Mouse (Mus musculus) MEL (cell line): ENCODE results near the gene Crybb1. TPM values are rescaled to one million over a fixed set of nuclear protein-coding genes. Genes with fewer than 3 reads are reported as not detected.

Experiments used
- DNase-seq: peaks from one replicate; pipeline ENCODE4 v3.0.0; 2011; ENCODE audit warnings: low read depth, low spot score
- H3K27ac ChIP-seq: 2 replicates; pipeline ENCODE4 v1.5.1; 2012; ENCODE audit warnings: low read depth, mild to moderate bottlenecking, control low read depth, low read length, moderate library complexity; ENCODE audit not compliant: control insufficient read depth
- H3K27me3 ChIP-seq, 2 experiments: fragments of 150-350 bp in 1 of 2; sonication (generic) in 1 of 2; 2 replicates each; pipeline ENCODE4 v1.6.1; 2012; ENCODE audit warnings: low read length in 2 of 2, mild to moderate bottlenecking in 2 of 2, improper control_type of control experiment in 1 of 2, moderate library complexity in 1 of 2; ENCODE audit not compliant: insufficient read depth in 2 of 2, control insufficient read depth in 1 of 2
- H3K36me3 ChIP-seq, 2 experiments: 2 replicates each; pipeline ENCODE4 v1.6.1; 2012 to 2014; ENCODE audit warnings: low read length in 2 of 2, improper control_type of control experiment in 1 of 2, inconsistent platforms in 1 of 2, mild to moderate bottlenecking in 1 of 2; ENCODE audit not compliant: insufficient read depth in 2 of 2, control insufficient read depth in 1 of 2
- H3K4me1 ChIP-seq, 2 experiments: fragments of 150-350 bp in 1 of 2; sonication (generic) in 1 of 2; 2 replicates each; pipeline ENCODE4 v1.6.1; 2012; ENCODE audit warnings: low read length in 2 of 2, improper control_type of control experiment in 1 of 2, mild to moderate bottlenecking in 1 of 2; ENCODE audit not compliant: insufficient read depth in 2 of 2, control insufficient read depth in 1 of 2
- H3K4me3 ChIP-seq, 2 experiments: fragments of 150-350 bp in 1 of 2; sonication (generic) in 1 of 2; 2 replicates each; pipeline ENCODE4 v1.5.1; 2012; ENCODE audit warnings: low read depth in 2 of 2, low read length in 2 of 2, mild to moderate bottlenecking in 2 of 2, moderate library complexity in 2 of 2, control low read depth in 1 of 2, improper control_type of control experiment in 1 of 2; ENCODE audit not compliant: control insufficient read depth in 1 of 2, insufficient read depth in 1 of 2
- H3K79me2 ChIP-seq: 2 replicates; pipeline ENCODE4 v1.6.1; 2012; ENCODE audit warnings: mild to moderate bottlenecking, low read length, moderate library complexity; ENCODE audit not compliant: control insufficient read depth, poor library complexity, insufficient read depth
- H3K9ac ChIP-seq: 2 replicates; pipeline ENCODE4 v1.6.1; 2012; ENCODE audit warnings: low read depth, mild to moderate bottlenecking, control low read depth, low read length, moderate library complexity; ENCODE audit not compliant: control insufficient read depth, poor library complexity, severe bottlenecking
- H3K9me3 ChIP-seq: fragments of 150-350 bp; sonication (generic); replicated peaks from 2 replicates; pipeline ENCODE4 v1.6.1; 2012; ENCODE audit warnings: mild to moderate bottlenecking, low read length, improper control_type of control experiment, moderate library complexity; ENCODE audit not compliant: insufficient read depth
- CTCF ChIP-seq, 3 experiments: IDR thresholded peaks in 2 of 3; conservative IDR thresholded peaks in 1 of 3; 2 replicates each; pipeline ENCODE4 v1.5.1; 2011 to 2012; ENCODE audit warnings: low read length in 3 of 3, low read depth in 2 of 3, mild to moderate bottlenecking in 2 of 3, improper control_type of control experiment in 1 of 3, inconsistent platforms in 1 of 3, mixed read lengths in 1 of 3, moderate library complexity in 1 of 3; ENCODE audit not compliant: control insufficient read depth in 1 of 3, insufficient read depth in 1 of 3, poor library complexity in 1 of 3, severe bottlenecking in 1 of 3
- E2F4 ChIP-seq: IDR thresholded peaks from 2 replicates; pipeline ENCODE4 v1.6.1; 2011; ENCODE audit warnings: low read depth, low read length, improper control_type of control experiment, borderline replicate concordance
- EP300 ChIP-seq, 2 experiments: IDR thresholded peaks; 2 replicates each; pipeline ENCODE4 v1.6.1; 2011; ENCODE audit warnings: improper control_type of control experiment in 2 of 2, low read length in 2 of 2, low read depth in 1 of 2, mild to moderate bottlenecking in 1 of 2
- ETS1 ChIP-seq: IDR thresholded peaks from 2 replicates; pipeline ENCODE4 v1.6.1; 2012; ENCODE audit warnings: low read depth, mild to moderate bottlenecking, inconsistent platforms, low read length, improper control_type of control experiment, moderate library complexity
- GABPA ChIP-seq: IDR thresholded peaks from 2 replicates; pipeline ENCODE4 v1.6.1; 2012; ENCODE audit warnings: low read depth, mild to moderate bottlenecking, inconsistent platforms, low read length, improper control_type of control experiment, moderate library complexity
- HCFC1 ChIP-seq: IDR thresholded peaks from 2 replicates; pipeline ENCODE4 v1.6.1; 2012; ENCODE audit warnings: low read depth, mild to moderate bottlenecking, inconsistent platforms, low read length, improper control_type of control experiment, moderate library complexity
- JUND ChIP-seq: IDR thresholded peaks from 2 replicates; pipeline ENCODE4 v1.6.1; 2011; ENCODE audit warnings: low read depth, mild to moderate bottlenecking, improper control_type of control experiment, low read length
- KAT2A ChIP-seq: conservative IDR thresholded peaks from 2 replicates; pipeline ENCODE4 v1.6.1; 2012; ENCODE audit warnings: low read depth, low read length, improper control_type of control experiment, inconsistent platforms
- MAFK ChIP-seq: IDR thresholded peaks from 2 replicates; pipeline ENCODE4 v1.6.1; 2011; ENCODE audit warnings: low read depth, mild to moderate bottlenecking, low read length, improper control_type of control experiment, borderline replicate concordance
- MAX ChIP-seq: IDR thresholded peaks from 2 replicates; pipeline ENCODE4 v1.6.1; 2011; ENCODE audit warnings: low read length, improper control_type of control experiment
- MEF2A ChIP-seq: IDR thresholded peaks from 2 replicates; pipeline ENCODE4 v1.6.1; 2014; ENCODE audit warnings: low read depth, mild to moderate bottlenecking, inconsistent platforms, low read length, improper control_type of control experiment; ENCODE audit not compliant: poor library complexity, insufficient replicate concordance, severe bottlenecking; ENCODE audit errors: extremely low read depth
- MYB ChIP-seq: IDR thresholded peaks from 2 replicates; pipeline ENCODE4 v1.6.1; 2011; ENCODE audit warnings: mild to moderate bottlenecking, low read depth, low read length, improper control_type of control experiment
- NRF1 ChIP-seq: IDR thresholded peaks from 2 replicates; pipeline ENCODE4 v1.6.1; 2014; ENCODE audit warnings: low read depth, mild to moderate bottlenecking, inconsistent platforms, low read length, improper control_type of control experiment, moderate library complexity; ENCODE audit not compliant: poor library complexity, insufficient read depth, severe bottlenecking
- POLR2A ChIP-seq, 2 experiments: IDR thresholded peaks; 2 replicates each; pipeline ENCODE4 v1.6.1; 2011 to 2012; ENCODE audit warnings: low read length in 2 of 2, mild to moderate bottlenecking in 2 of 2, control low read depth in 1 of 2, improper control_type of control experiment in 1 of 2, low read depth in 1 of 2, moderate library complexity in 1 of 2; ENCODE audit not compliant: control insufficient read depth in 1 of 2, insufficient read depth in 1 of 2, poor library complexity in 1 of 2
- POLR2AphosphoS2 ChIP-seq: IDR thresholded peaks from 2 replicates; pipeline ENCODE4 v1.6.1; 2011; ENCODE audit warnings: low read length, improper control_type of control experiment
- RAD21 ChIP-seq: IDR thresholded peaks from 2 replicates; pipeline ENCODE4 v1.6.1; 2011; ENCODE audit warnings: mild to moderate bottlenecking, low read depth, low read length, improper control_type of control experiment
- RCOR1 ChIP-seq: IDR thresholded peaks from 2 replicates; pipeline ENCODE4 v1.6.1; 2012; ENCODE audit warnings: low read depth, mild to moderate bottlenecking, inconsistent platforms, low read length, improper control_type of control experiment
- SIN3A ChIP-seq: IDR thresholded peaks from 2 replicates; pipeline ENCODE4 v1.6.1; 2012; ENCODE audit warnings: low read length, improper control_type of control experiment, inconsistent platforms
- SMC3 ChIP-seq: IDR thresholded peaks from 2 replicates; pipeline ENCODE4 v1.6.1; 2011; ENCODE audit warnings: low read depth, low read length, improper control_type of control experiment
- USF2 ChIP-seq, 2 experiments: IDR thresholded peaks; 2 replicates each; pipeline ENCODE4 v1.6.1; 2011 to 2012; ENCODE audit warnings: improper control_type of control experiment in 2 of 2, low read length in 2 of 2, borderline replicate concordance in 1 of 2, inconsistent platforms in 1 of 2, low read depth in 1 of 2, mild to moderate bottlenecking in 1 of 2; ENCODE audit not compliant: insufficient read depth in 1 of 2
- ZKSCAN1 ChIP-seq: IDR thresholded peaks from 2 replicates; pipeline ENCODE4 v1.6.1; 2012; ENCODE audit warnings: low read depth, mild to moderate bottlenecking, inconsistent platforms, low read length, improper control_type of control experiment, moderate library complexity
- polyA plus RNA-seq, 2 experiments: library from polyadenylated mRNA; stranded (reverse) in 1 of 2; unstranded in 1 of 2; fragments of >175 nt in 1 of 2; fragments of >200 nt in 1 of 2; gene quantifications; 2 replicates each; pipeline versions ENCODE4 v1.2.1 to v1.2.4; 2012; ENCODE audit warnings: low replicate concordance in 2 of 2, low read depth in 1 of 2; ENCODE audit not compliant: insufficient read length in 2 of 2, insufficient read depth in 1 of 2, missing spikeins in 1 of 2
- total RNA-seq: library from RNA; depleted of rRNA; stranded (reverse); fragments of 300-350 nt; gene quantifications from 2 replicates; pipeline ENCODE4 v1.2.3, GENCODE M21; 2012

Gene Crybb1
- total and polyA plus RNA-seq, 3 experiments: 0.24 to 0.27 TPM; not detected in 1

GRCm38 (mm10) chr5:112211911-112212310 is 43.7 kb upstream of the Crybb1 start:
- TF ChIP-seq POLR2A (IDR thresholded peaks at IDR 0.05; ENCODE audit: control insufficient read depth in 1 of 2, insufficient read depth in 1 of 2, low read depth in 1 of 2, low read length in 2 of 2, poor library complexity in 1 of 2) (no peak), KAT2A (no peak), NRF1 (no peak), EP300 (IDR thresholded peaks at IDR 0.05; ENCODE audit: low read depth in 1 of 2, low read length in 2 of 2) (no peak), RCOR1 (no peak), POLR2AphosphoS2 (no peak), GABPA (no peak), MYB (no peak), JUND (no peak), USF2 (IDR thresholded peaks at IDR 0.05; ENCODE audit: borderline replicate concordance in 1 of 2, insufficient read depth in 1 of 2, low read depth in 1 of 2, low read length in 2 of 2) (no peak), MAFK (no peak), HCFC1 (no peak), MEF2A (no peak), SMC3 (no peak), E2F4 (no peak)
- TF ChIP-seq, all 39 proteins: peak for 0
- no peaks in the 10 kb centered on the region for H3K4me1 ChIP-seq
- no peaks in the 10 kb centered on the region for H3K9me3 ChIP-seq
- H3K27me3 ChIP-seq: no peaks in the 10 kb centered on the region
- no peak overlapping the region for H3K27ac ChIP-seq
- H3K4me3 ChIP-seq: no peak overlapping the region
- no peak for DNase-seq
- H3K79me2 ChIP-seq: no peaks in the 10 kb centered on the region
- no peaks in the 10 kb centered on the region for H3K36me3 ChIP-seq
- no peak overlapping the region for H3K9ac ChIP-seq

GRCm38 (mm10) chr5:112212711-112213264 is 42.8 kb upstream of the Crybb1 start:
- Histone ChIP-seq H3K4me1 (no peaks in the 10 kb centered on the region), H3K27me3 (no peaks in the 10 kb centered on the region), H3K9ac (no peak overlapping the region), H3K27ac (no peak overlapping the region), H3K79me2 (no peaks in the 10 kb centered on the region), H3K9me3 (no peaks in the 10 kb centered on the region), H3K4me3 (no peak overlapping the region), H3K36me3 (no peaks in the 10 kb centered on the region)
- no peak for DNase-seq
- no peak for TF ChIP-seq SMC3
- TF ChIP-seq ZKSCAN1: no peak
- no peak for TF ChIP-seq ETS1
- TF ChIP-seq SIN3A: no peak
- no peak for TF ChIP-seq MAX
- no peak for TF ChIP-seq E2F4
- TF ChIP-seq RAD21: no peak
- no peak for TF ChIP-seq POLR2A (IDR thresholded peaks at IDR 0.05; ENCODE audit: control insufficient read depth in 1 of 2, insufficient read depth in 1 of 2, low read depth in 1 of 2, low read length in 2 of 2, poor library complexity in 1 of 2)
- no peak for TF ChIP-seq CTCF (IDR thresholded peaks at IDR 0.05 in 2 of 3, conservative IDR thresholded peaks at IDR 0.05 in 1 of 3; ENCODE audit: control insufficient read depth in 1 of 3, insufficient read depth in 1 of 3, low read depth in 2 of 3, low read length in 3 of 3, poor library complexity in 1 of 3, severe bottlenecking in 1 of 3)
